Mouse (Mus musculus) liver, adult 2 months (tissue): Measurements from ENCODE around the gene Ccdc57.

Experiments used
- CTCF ChIP-seq: fragments of 200-500 bp; IDR thresholded peaks from 2 replicates; pipeline ENCODE4 v1.5.1; 2011; ENCODE audit warnings: low read depth, low read length, control low read depth
- POLR2A ChIP-seq: fragments of 200-500 bp; IDR thresholded peaks from 2 replicates; pipeline ENCODE4 v1.6.1; 2011; ENCODE audit warnings: low read length, control low read depth; ENCODE audit not compliant: insufficient read depth; ENCODE audit errors: extremely low read depth

GRCm38 (mm10) chr11:120900276-120901244 is 32.1 kb downstream of the Ccdc57 start:
- TF ChIP-seq CTCF: no peak
- no peak for TF ChIP-seq POLR2A
